In genomic region chr10:30600094-30600534, GRCm38 (mm10) we compare ENCODE assay signal across 8 mouse cellular contexts. TPM values are rescaled to one million over a fixed set of nuclear protein-coding genes. Genes with fewer than 3 reads are reported as not detected.
A peak's percentile ranks its signal among the peaks of the same experiment; 100 is the strongest.
DNase-seq lines count a peak whose midpoint lies in the region; ATAC-seq lines count a peak whose summit lies in the region.

No protein-coding gene starts in this region.

- DNase-seq in layer of hippocampus, postnatal 36 days: peak; percentile 10 to 21
- no peak for DNase-seq in layer of hippocampus, postnatal 14 days (ENCODE audit: low spot score in 2 of 2)
- no peak for DNase-seq in right cerebral cortex, postnatal 25 days
- no peak for DNase-seq in embryo, embryonic 10.5 days (ENCODE audit: low spot score)
- DNase-seq in thymus, postnatal 0 days (ENCODE audit: low spot score): no peak

- peak; percentile 53 for ATAC-seq in activated CD4-positive, CD25-positive, alpha-beta regulatory T cell, adult 4 months
- peak; percentile 8; the same call in 1 of the 2 replicates for ATAC-seq in granulocyte monocyte progenitor cell, adult 5-6 weeks (replicated peaks; ENCODE audit: poor library complexity, severe bottlenecking)
- peak; percentile 63 for ATAC-seq in megakaryocyte progenitor cell, adult 5-6 weeks (replicated peaks; ENCODE audit: poor library complexity)

RNA-seq across cellular contexts. Expression of gene Trmt11, which starts 0.4 kb away (rescaled TPM):
- total RNA-seq in layer of hippocampus, postnatal 36 days (2021): 10 to 100 TPM in 1 of 2 experiments, 1 to 10 TPM in 1; 7.5 to 11.0 TPM
- 1 to 10 TPM; 6.2 to 7.5 TPM for total RNA-seq in layer of hippocampus, postnatal 14 days (2021)
- 10 to 100 TPM; 35.1 to 62.2 TPM for polyA plus RNA-seq in activated CD4-positive, CD25-positive, alpha-beta regulatory T cell, adult 4 months (2017; shearing (Covaris generic))
- 18.9 and 24.3 TPM in 2 replicates for total RNA-seq in granulocyte monocyte progenitor cell, adult 5-6 weeks (2014; fragmentation: Nextera tagmentation)
- total RNA-seq in granulocyte monocyte progenitor cell, adult 5-6 weeks (2017): 23.4 and 28.0 TPM in 2 replicates
- 27.5 and 28.3 TPM in 2 replicates for total RNA-seq in megakaryocyte progenitor cell, adult 5-6 weeks (2015)
- 23.3 and 29.7 TPM in 2 replicates for total RNA-seq in megakaryocyte progenitor cell, adult 5-6 weeks (2017)
- 23.2 and 23.9 TPM in 2 replicates for polyA plus RNA-seq in thymus, postnatal 0 days (2015; fragmentation: Nextera tagmentation; extraction: Ambion mirVana)

RNA-seq across cellular contexts. Expression of gene Hint3, which starts 29.3 kb away (rescaled TPM):
- 10 to 100 TPM; 38.4 to 40.2 TPM for total RNA-seq in layer of hippocampus, postnatal 36 days (2021)
- total RNA-seq in layer of hippocampus, postnatal 14 days (2021): 10 to 100 TPM; 37.9 to 38.2 TPM
- 10 to 100 TPM; 44.0 to 54.8 TPM for polyA plus RNA-seq in activated CD4-positive, CD25-positive, alpha-beta regulatory T cell, adult 4 months (2017; shearing (Covaris generic))
- total RNA-seq in granulocyte monocyte progenitor cell, adult 5-6 weeks (2014; fragmentation: Nextera tagmentation): 26.7 and 34.5 TPM in 2 replicates
- 9.7 and 11.5 TPM in 2 replicates for total RNA-seq in granulocyte monocyte progenitor cell, adult 5-6 weeks (2017)
- 13.7 and 16.6 TPM in 2 replicates for total RNA-seq in megakaryocyte progenitor cell, adult 5-6 weeks (2015)
- 5.7 and 9.8 TPM in 2 replicates for total RNA-seq in megakaryocyte progenitor cell, adult 5-6 weeks (2017)
- 46.7 and 47.4 TPM in 2 replicates for polyA plus RNA-seq in thymus, postnatal 0 days (2015; fragmentation: Nextera tagmentation; extraction: Ambion mirVana)

Comparison
In these comparisons a context has a peak if more than half of its experiments do, and no peak if none do; other contexts are left out.
1. DNase-seq: peak in layer of hippocampus, postnatal 36 days (2 of 2); none in layer of hippocampus, postnatal 14 days (0 of 2), right cerebral cortex, postnatal 25 days (single experiment), embryo, embryonic 10.5 days (single experiment) and thymus, postnatal 0 days (single experiment).
2. ATAC-seq: peak in every context shown above with its lines; median percentile 63 in megakaryocyte progenitor cell, adult 5-6 weeks; 53 in activated CD4-positive, CD25-positive, alpha-beta regulatory T cell, adult 4 months; 8 in granulocyte monocyte progenitor cell, adult 5-6 weeks.